28 mouse cellular contexts compared by ENCODE assay signal in genomic region chr4:134503686-134504357, GRCm38 (mm10). TPM values are rescaled to one million over a fixed set of nuclear protein-coding genes. Genes with fewer than 3 reads are reported as not detected.
DNase-seq lines count a peak whose midpoint lies in the region; ATAC-seq and TF ChIP-seq lines count a peak whose summit lies in the region.
"Had no signal": no experiment of that assay in that cellular context is flagged by ENCODE, and none has a peak within 500 bp of the region (broad histone marks: within the 10 kb centered on the region; RNA-seq: fewer than 3 reads in every experiment).

No protein-coding gene starts in this region.

- H3K9ac ChIP-seq in liver, embryonic 13.5 days = peak overlapping the region; percentile 51; the same call in 1 of the 2 replicates
- H3K9ac ChIP-seq in hindbrain, postnatal 0 days (replicated peaks; ENCODE audit: low read length) = no peak overlapping the region
- no peak overlapping the region for H3K9ac ChIP-seq in midbrain, embryonic 15.5 days
- H3K9ac ChIP-seq: embryonic facial prominence, embryonic 13.5 days; forebrain, embryonic 12.5 days; forebrain, postnatal 0 days; heart, embryonic 15.5 days; hindbrain, embryonic 13.5 days; limb, embryonic 13.5 days; neural tube, embryonic 13.5 days; stomach, embryonic 15.5 days had no signal

- H3K4me1 ChIP-seq in testis, adult 2 months (ENCODE audit: control insufficient read depth, insufficient read depth, low read length) = peaks cover 3% of the 10 kb centered on the region
- H3K4me1 ChIP-seq in liver, embryonic 13.5 days (replicated peaks) = peaks cover 76% of the 10 kb centered on the region
- H3K4me1 ChIP-seq in hindbrain, postnatal 0 days (ENCODE audit: insufficient read depth, low read length) = no peaks in the 10 kb centered on the region
- H3K4me1 ChIP-seq in midbrain, embryonic 15.5 days = no peaks in the 10 kb centered on the region
- H3K4me1 ChIP-seq: embryonic facial prominence, embryonic 13.5 days; forebrain, embryonic 12.5 days; heart, embryonic 15.5 days; hindbrain, embryonic 13.5 days; limb, embryonic 13.5 days; neural tube, embryonic 13.5 days; stomach, embryonic 15.5 days had no signal

- WGBS in liver, embryonic 13.5 days (ENCODE audit: insufficient replicate concordance) = 33% methylated on average over 4 of the region's 4 CpGs
- 82% methylated on average over 4 of the region's 4 CpGs for WGBS in hindbrain, postnatal 0 days
- 89% methylated on average over 4 of the region's 4 CpGs for WGBS in midbrain, embryonic 15.5 days

- intact Hi-C loops in gastrocnemius, adult 2 months (cut with DNase I) = no loop called here

- H3K4me3 ChIP-seq in testis, adult 2 months (ENCODE audit: control insufficient read depth, low read depth, low read length) = peak overlapping the region; percentile 75
- peak overlapping the region; percentile 21; the same call in 1 of the 2 replicates for H3K4me3 ChIP-seq in liver, embryonic 13.5 days (replicated peaks)
- H3K4me3 ChIP-seq in gastrocnemius, adult 2 months = no peak overlapping the region
- no peak overlapping the region for H3K4me3 ChIP-seq in hindbrain, postnatal 0 days (ENCODE audit: low read length)
- no peak overlapping the region for H3K4me3 ChIP-seq in midbrain, embryonic 15.5 days
- H3K4me3 ChIP-seq: embryonic facial prominence, embryonic 13.5 days; erythroblast, embryonic 14.5 days; forebrain, embryonic 12.5 days; heart, embryonic 10.5 days; heart, embryonic 15.5 days; hindbrain, embryonic 13.5 days; limb, embryonic 13.5 days; neural tube, embryonic 13.5 days; stomach, embryonic 15.5 days had no signal

- TF ChIP-seq POLR2A in testis, adult 2 months (IDR thresholded peaks at IDR 0.05; ENCODE audit: control insufficient read depth, low read depth, low read length) = no peak

- ATAC-seq in liver, embryonic 13.5 days (ENCODE audit: low read depth) = peak; percentile 61
- ATAC-seq in megakaryocyte progenitor cell, adult 5-6 weeks (replicated peaks; ENCODE audit: poor library complexity) = peak; percentile 61
- ATAC-seq in hindbrain, postnatal 0 days = no peak
- no peak for ATAC-seq in midbrain, embryonic 15.5 days (replicated peaks)
- ATAC-seq: forebrain, postnatal 0 days had no signal

- H3K27ac ChIP-seq in testis, adult 2 months (ENCODE audit: control insufficient read depth, insufficient read depth, low read depth, low read length) = no peak overlapping the region
- peak overlapping the region; percentile 69 for H3K27ac ChIP-seq in liver, embryonic 13.5 days
- H3K27ac ChIP-seq in gastrocnemius, adult 2 months = no peak overlapping the region
- no peak overlapping the region for H3K27ac ChIP-seq in hindbrain, postnatal 0 days
- H3K27ac ChIP-seq in midbrain, embryonic 15.5 days = no peak overlapping the region
- H3K27ac ChIP-seq: embryonic facial prominence, embryonic 13.5 days; forebrain, embryonic 12.5 days; heart, embryonic 10.5 days; heart, embryonic 15.5 days; hindbrain, embryonic 13.5 days; limb, embryonic 13.5 days; neural tube, embryonic 13.5 days; stomach, embryonic 15.5 days had no signal

- H3K27me3 ChIP-seq in testis, adult 2 months (ENCODE audit: control insufficient read depth, insufficient read depth, low read length) = no peaks in the 10 kb centered on the region
- no peaks in the 10 kb centered on the region for H3K27me3 ChIP-seq in liver, embryonic 13.5 days
- no peaks in the 10 kb centered on the region for H3K27me3 ChIP-seq in hindbrain, postnatal 0 days (ENCODE audit: insufficient read depth, low read length)
- no peaks in the 10 kb centered on the region for H3K27me3 ChIP-seq in midbrain, embryonic 15.5 days (replicated peaks)
- H3K27me3 ChIP-seq: embryonic facial prominence, embryonic 13.5 days; forebrain, embryonic 12.5 days; heart, embryonic 15.5 days; limb, embryonic 13.5 days; neural tube, embryonic 13.5 days; stomach, embryonic 15.5 days had no signal

- no peaks in the 10 kb centered on the region for H3K36me3 ChIP-seq in testis, adult 2 months (ENCODE audit: control insufficient read depth, insufficient read depth, low read length)
- peaks cover 12% of the 10 kb centered on the region for H3K36me3 ChIP-seq in liver, embryonic 13.5 days
- peaks cover 18% of the 10 kb centered on the region for H3K36me3 ChIP-seq in hindbrain, postnatal 0 days (ENCODE audit: insufficient read depth, low read length)
- H3K36me3 ChIP-seq in midbrain, embryonic 15.5 days (replicated peaks) = no peaks in the 10 kb centered on the region
- H3K36me3 ChIP-seq: heart, embryonic 15.5 days; limb, embryonic 13.5 days; stomach, embryonic 15.5 days had no signal

- no peak for TF ChIP-seq CTCF in testis, adult 2 months (IDR thresholded peaks at IDR 0.05; ENCODE audit: control insufficient read depth, insufficient read depth, insufficient replicate concordance, low read depth, low read length)
- TF ChIP-seq CTCF in gastrocnemius, adult 2 months (IDR thresholded peaks at IDR 0.05) = no peak
- no peak for TF ChIP-seq CTCF in hindbrain, postnatal 0 days (IDR thresholded peaks at IDR 0.05; ENCODE audit: low read depth)

- no peak for DNase-seq in testis, postnatal 10 days (ENCODE audit: low spot score)
- peak; percentile 56 for DNase-seq in liver, embryonic 13.5 days
- no peak for DNase-seq in gastrocnemius, adult 2 months
- DNase-seq in hindbrain, postnatal 0 days (ENCODE audit: low spot score) = no peak
- DNase-seq: adrenal gland, postnatal 25 days; cerebellum, adult 18-20 months; cerebellum, postnatal 10 days; forebrain, postnatal 0 days; gastrocnemius, postnatal 10 days; kidney, adult 18-20 months; kidney, postnatal 4 days; lung, adult 2 months; lung, postnatal 10 days; thymus, adult 2 months; thymus, postnatal 36 days had no signal

- H3K4me2 ChIP-seq in liver, embryonic 13.5 days = peak overlapping the region; percentile 53
- H3K4me2 ChIP-seq in hindbrain, postnatal 0 days (ENCODE audit: low read depth, low read length) = no peak overlapping the region
- no peak overlapping the region for H3K4me2 ChIP-seq in midbrain, embryonic 15.5 days
- H3K4me2 ChIP-seq: embryonic facial prominence, embryonic 13.5 days; forebrain, embryonic 12.5 days; heart, embryonic 15.5 days; hindbrain, embryonic 13.5 days; limb, embryonic 13.5 days; midbrain, embryonic 11.5 days; neural tube, embryonic 13.5 days; stomach, embryonic 15.5 days had no signal

- H3K9me3 ChIP-seq in liver, embryonic 13.5 days (replicated peaks) = no peaks in the 10 kb centered on the region
- H3K9me3 ChIP-seq in hindbrain, postnatal 0 days (ENCODE audit: low read length) = no peaks in the 10 kb centered on the region
- H3K9me3 ChIP-seq in midbrain, embryonic 15.5 days = no peaks in the 10 kb centered on the region
- H3K9me3 ChIP-seq: embryonic facial prominence, embryonic 13.5 days; forebrain, embryonic 12.5 days; heart, embryonic 10.5 days; heart, embryonic 15.5 days; hindbrain, embryonic 13.5 days; limb, embryonic 13.5 days; neural tube, embryonic 13.5 days; stomach, embryonic 15.5 days had no signal

RNA-seq across cellular contexts. Expression of gene Aunip, which starts 7.0 kb away (rescaled TPM):
- 3.7 and 3.8 TPM in 2 replicates for polyA plus RNA-seq in testis, adult 2 months (2012; rRNA removed)
- polyA plus RNA-seq in liver, embryonic 13.5 days (2015; fragmentation: Nextera tagmentation; extraction: Ambion mirVana) = 25.4 and 30.6 TPM in 2 replicates
- total RNA-seq in megakaryocyte progenitor cell, adult 5-6 weeks (2015) = 11.8 and 14.6 TPM in 2 replicates
- 24.3 and 30.6 TPM in 2 replicates for total RNA-seq in megakaryocyte progenitor cell, adult 5-6 weeks (2017)
- not detected for total RNA-seq in gastrocnemius, adult 2 months (2021)
- total RNA-seq in hindbrain, postnatal 0 days (2014; rRNA removed) = 2.2 and 2.7 TPM in 2 replicates
- 2.2 and 2.6 TPM in 2 replicates for polyA plus RNA-seq in hindbrain, postnatal 0 days (2015; fragmentation: Nextera tagmentation; extraction: Ambion mirVana)
- polyA plus RNA-seq in midbrain, embryonic 15.5 days (2015; fragmentation: Nextera tagmentation; extraction: Ambion mirVana) = 1.3 and 1.9 TPM in 2 replicates
- polyA plus RNA-seq: lung, adult 2 months had no signal

RNA-seq across cellular contexts. Expression of gene Paqr7, which starts 7.3 kb away (rescaled TPM):
- 65.0 and 67.1 TPM in 2 replicates for polyA plus RNA-seq in testis, adult 2 months (2012; rRNA removed)
- 6.5 and 7.4 TPM in 2 replicates for polyA plus RNA-seq in liver, embryonic 13.5 days (2015; fragmentation: Nextera tagmentation; extraction: Ambion mirVana)
- 5.2 and 7.3 TPM in 2 replicates for total RNA-seq in megakaryocyte progenitor cell, adult 5-6 weeks (2015)
- 11.1 and 13.5 TPM in 2 replicates for total RNA-seq in megakaryocyte progenitor cell, adult 5-6 weeks (2017)
- total RNA-seq in gastrocnemius, adult 2 months (2021) = 1 to 10 TPM; 1.7 to 2.3 TPM
- total RNA-seq in hindbrain, postnatal 0 days (2014; rRNA removed) = 121 and 142 TPM in 2 replicates
- 41.1 and 43.5 TPM in 2 replicates for polyA plus RNA-seq in hindbrain, postnatal 0 days (2015; fragmentation: Nextera tagmentation; extraction: Ambion mirVana)
- polyA plus RNA-seq in midbrain, embryonic 15.5 days (2015; fragmentation: Nextera tagmentation; extraction: Ambion mirVana) = 22.6 and 24.7 TPM in 2 replicates
- polyA plus RNA-seq: erythroblast, embryonic 14.5 days had no signal

RNA-seq across cellular contexts. Expression of gene Mtfr1l, which starts 31.4 kb away (rescaled TPM):
- 286 and 306 TPM in 2 replicates for polyA plus RNA-seq in testis, adult 2 months (2012; rRNA removed)
- polyA plus RNA-seq in liver, embryonic 13.5 days (2015; fragmentation: Nextera tagmentation; extraction: Ambion mirVana) = 53.7 and 59.2 TPM in 2 replicates
- 59.1 and 69.8 TPM in 2 replicates for total RNA-seq in megakaryocyte progenitor cell, adult 5-6 weeks (2015)
- 42.7 and 51.0 TPM in 2 replicates for total RNA-seq in megakaryocyte progenitor cell, adult 5-6 weeks (2017)
- 100 to 1,000 TPM; 131 to 136 TPM for total RNA-seq in gastrocnemius, adult 2 months (2021)
- total RNA-seq in hindbrain, postnatal 0 days (2014; rRNA removed) = 133 and 146 TPM in 2 replicates
- polyA plus RNA-seq in hindbrain, postnatal 0 days (2015; fragmentation: Nextera tagmentation; extraction: Ambion mirVana) = 177 and 182 TPM in 2 replicates
- 164 and 173 TPM in 2 replicates for polyA plus RNA-seq in midbrain, embryonic 15.5 days (2015; fragmentation: Nextera tagmentation; extraction: Ambion mirVana)

RNA-seq across cellular contexts. Expression of gene Stmn1, which starts 35.7 kb away (rescaled TPM):
- polyA plus RNA-seq in testis, adult 2 months (2012; rRNA removed) = 109 and 126 TPM in 2 replicates
- 514 and 581 TPM in 2 replicates for polyA plus RNA-seq in liver, embryonic 13.5 days (2015; fragmentation: Nextera tagmentation; extraction: Ambion mirVana)
- total RNA-seq in megakaryocyte progenitor cell, adult 5-6 weeks (2015) = 794 and 868 TPM in 2 replicates
- total RNA-seq in megakaryocyte progenitor cell, adult 5-6 weeks (2017) = 1,207 and 1,242 TPM in 2 replicates
- total RNA-seq in gastrocnemius, adult 2 months (2021) = 1 to 10 TPM; 3.0 to 3.8 TPM
- total RNA-seq in hindbrain, postnatal 0 days (2014; rRNA removed) = 667 and 752 TPM in 2 replicates
- polyA plus RNA-seq in hindbrain, postnatal 0 days (2015; fragmentation: Nextera tagmentation; extraction: Ambion mirVana) = 4,115 and 4,307 TPM in 2 replicates
- 7,501 and 7,674 TPM in 2 replicates for polyA plus RNA-seq in midbrain, embryonic 15.5 days (2015; fragmentation: Nextera tagmentation; extraction: Ambion mirVana)

RNA-seq across cellular contexts. Expression of gene Selenon, which starts 48.1 kb away (rescaled TPM):
- polyA plus RNA-seq in testis, adult 2 months (2012; rRNA removed) = 1.4 and 1.6 TPM in 2 replicates
- 1.8 and 2.3 TPM in 2 replicates for polyA plus RNA-seq in liver, embryonic 13.5 days (2015; fragmentation: Nextera tagmentation; extraction: Ambion mirVana)
- 31.0 and 32.8 TPM in 2 replicates for total RNA-seq in megakaryocyte progenitor cell, adult 5-6 weeks (2015)
- 6.0 and 7.0 TPM in 2 replicates for total RNA-seq in megakaryocyte progenitor cell, adult 5-6 weeks (2017)
- total RNA-seq in gastrocnemius, adult 2 months (2021) = 1 to 10 TPM; 4.4 to 6.3 TPM
- total RNA-seq in hindbrain, postnatal 0 days (2014; rRNA removed) = 30.4 and 32.7 TPM in 2 replicates
- 10.0 and 11.3 TPM in 2 replicates for polyA plus RNA-seq in hindbrain, postnatal 0 days (2015; fragmentation: Nextera tagmentation; extraction: Ambion mirVana)
- 28.3 and 35.6 TPM in 2 replicates for polyA plus RNA-seq in midbrain, embryonic 15.5 days (2015; fragmentation: Nextera tagmentation; extraction: Ambion mirVana)

Comparison
In these comparisons a context has a peak if more than half of its experiments do, and no peak if none do; other contexts are left out.
1. H3K4me3 ChIP-seq: peak in testis, adult 2 months (single experiment) and liver, embryonic 13.5 days (single experiment); none in gastrocnemius, adult 2 months (single experiment), hindbrain, postnatal 0 days (single experiment) and midbrain, embryonic 15.5 days (single experiment).
2. ATAC-seq: peak in liver, embryonic 13.5 days (single experiment) and megakaryocyte progenitor cell, adult 5-6 weeks (single experiment); none in hindbrain, postnatal 0 days (single experiment) and midbrain, embryonic 15.5 days (single experiment).